Mouse (Mus musculus) G1E (cell line): ENCODE data around the gene Spryd3. TPM values are rescaled to one million over a fixed set of nuclear protein-coding genes. Genes with fewer than 3 reads are reported as not detected.

Source experiments
- ATAC-seq: 2 replicates; pipeline ENCODE4 v1.8.0; 2016; ENCODE audit warnings: mild to moderate bottlenecking; ENCODE audit not compliant: insufficient number of reproducible peaks, poor library complexity, low FRiP score, severe bottlenecking; ENCODE audit errors: extremely low read depth
- DNase-seq: peaks from one replicate; pipeline ENCODE4 v3.0.0; 2012; ENCODE audit warnings: low spot score
- H3K27me3 ChIP-seq: 2 replicates; pipeline ENCODE4 v1.6.1; 2012; ENCODE audit warnings: mild to moderate bottlenecking, low read length, inconsistent platforms; ENCODE audit not compliant: insufficient read depth
- H3K36me3 ChIP-seq: replicated peaks from 2 replicates; pipeline ENCODE3; 2012; ENCODE audit warnings: mild to moderate bottlenecking, inconsistent platforms
- H3K4me1 ChIP-seq: 2 replicates; pipeline ENCODE4 v1.6.1; 2012; ENCODE audit warnings: low read depth, low read length, inconsistent platforms, mixed read lengths; ENCODE audit not compliant: insufficient read depth
- H3K4me3 ChIP-seq: 2 replicates; pipeline ENCODE4 v1.5.1; 2012; ENCODE audit warnings: low read depth, mild to moderate bottlenecking, inconsistent platforms, low read length, moderate library complexity, mixed read lengths
- H3K9me3 ChIP-seq: replicated peaks from 2 replicates; pipeline ENCODE4 v1.6.1; 2012; ENCODE audit warnings: inconsistent platforms
- CTCF ChIP-seq: IDR thresholded peaks from 2 replicates; pipeline ENCODE4 v1.5.1; 2012; ENCODE audit warnings: low read depth, low read length, inconsistent platforms, mixed read lengths
- GATA1 ChIP-seq: IDR thresholded peaks from 2 replicates; pipeline ENCODE4 v1.6.1; 2012; ENCODE audit warnings: borderline replicate concordance, low read length, inconsistent platforms, mixed read lengths
- GATA2 ChIP-seq: IDR thresholded peaks from 2 replicates; pipeline ENCODE4 v1.6.1; 2012; ENCODE audit warnings: low read depth, low read length, inconsistent platforms, borderline replicate concordance
- POLR2AphosphoS5 ChIP-seq: IDR thresholded peaks from 2 replicates; pipeline ENCODE4 v1.6.1; 2012; ENCODE audit warnings: low read depth, low read length, inconsistent platforms; ENCODE audit not compliant: insufficient replicate concordance
- TAL1 ChIP-seq: conservative IDR thresholded peaks from 2 replicates; pipeline ENCODE4 v1.6.1; 2012; ENCODE audit warnings: low read depth, low read length, inconsistent platforms, mixed read lengths
- polyA plus RNA-seq: library from polyadenylated mRNA; stranded (reverse); fragments of >175 nt; gene quantifications from 2 replicates; pipeline ENCODE4 v1.2.3, GENCODE M21; 2012
- total RNA-seq, 2 experiments: library from RNA; stranded (forward) in 1 of 2; stranded (reverse) in 1 of 2; fragments of 200-1000 nt in 1 of 2; fragments of >200 nt in 1 of 2; fragmentation: Nextera tagmentation in 1 of 2; gene quantifications; 2 replicates each; pipeline ENCODE4 v1.2.3; 2014 to 2017

The Spryd3 gene
- total and polyA plus RNA-seq, 3 experiments, result 7.1 to 14.9 (median 12.1) TPM

GRCm38 (mm10) chr15:102149561-102149960 lies 13.5 kb upstream of the Spryd3 start:
- Histone ChIP-seq H3K36me3 (peaks cover 20% of the 10 kb centered on the region), H3K4me1 (peaks cover 59% of the 10 kb centered on the region), H3K27me3 (peaks cover 17% of the 10 kb centered on the region), H3K4me3 (no peak overlapping the region), H3K9me3 (no peaks in the 10 kb centered on the region)
- TF ChIP-seq TAL1, result no peak
- TF ChIP-seq CTCF, result no peak
- no peak for TF ChIP-seq GATA2
- no peak for TF ChIP-seq GATA1
- no peak for TF ChIP-seq POLR2AphosphoS5
- DNase-seq (no peak), ATAC-seq (no peak)

DNA sequence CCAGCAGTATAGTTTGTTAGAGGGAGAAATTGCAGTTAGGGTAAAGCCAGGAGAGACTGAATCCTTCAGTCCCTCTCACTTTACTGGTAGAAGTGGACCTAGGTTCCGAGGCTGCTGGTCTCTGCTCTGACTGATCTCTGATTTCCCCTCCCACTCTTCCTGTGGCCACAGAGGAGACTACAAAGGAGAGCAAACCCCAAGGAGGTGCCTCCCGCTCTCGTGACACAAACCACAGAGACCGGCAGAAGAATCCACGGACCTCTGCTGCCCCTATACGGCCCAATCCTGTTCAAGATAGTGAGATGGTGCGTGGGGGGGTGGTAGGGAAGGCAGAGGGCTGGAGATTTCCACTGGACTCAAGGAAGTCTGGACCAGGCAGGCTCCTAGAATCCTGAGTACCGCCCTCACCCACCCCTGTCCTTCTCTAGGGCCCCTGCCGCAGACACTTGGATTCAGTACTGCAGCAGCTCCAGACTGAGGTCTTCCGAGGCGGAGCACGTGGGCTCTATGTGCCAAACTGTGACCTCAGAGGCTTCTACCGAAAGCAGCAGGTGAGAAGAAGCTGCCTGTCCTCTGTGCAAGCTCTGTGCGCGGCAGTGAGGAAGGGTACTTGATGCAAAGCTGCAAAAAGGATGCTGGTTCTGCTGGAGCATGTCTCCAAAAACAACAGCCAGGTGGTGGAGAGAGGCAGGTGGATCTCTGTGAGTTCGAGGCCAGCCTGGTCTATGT lies 11.8 kb upstream of the Spryd3 start:
- H3K4me1 ChIP-seq, result peaks cover 62% of the 10 kb centered on the region
- TF ChIP-seq GATA1, result no peak
- TF ChIP-seq TAL1, result no peak
- TF ChIP-seq POLR2AphosphoS5, result no peak
- TF ChIP-seq CTCF, result no peak
- no peak for TF ChIP-seq GATA2
- ATAC-seq, result no peak

GRCm38 (mm10) chr15:102146882-102147281 lies 10.8 kb upstream of the Spryd3 start:
- peak; percentile 34 for DNase-seq
- H3K4me1 ChIP-seq, result peaks cover 62% of the 10 kb centered on the region
- no peak for ATAC-seq
- H3K9me3 ChIP-seq, result no peaks in the 10 kb centered on the region
- TF ChIP-seq CTCF (peak; percentile 88), POLR2AphosphoS5 (no peak)
- no peaks in the 10 kb centered on the region for H3K36me3 ChIP-seq
- H3K4me3 ChIP-seq, result no peak overlapping the region
- peaks cover 44% of the 10 kb centered on the region for H3K27me3 ChIP-seq

More for the DNA sequence above, 11.8 kb upstream of the Spryd3 start:
- no peak for DNase-seq
- H3K9me3 ChIP-seq, result no peaks in the 10 kb centered on the region
- H3K4me3 ChIP-seq, result no peak overlapping the region
- H3K36me3 ChIP-seq, result peaks cover 3% of the 10 kb centered on the region
- H3K27me3 ChIP-seq, result peaks cover 35% of the 10 kb centered on the region

- Histone ChIP-seq H3K36me3 (no peaks in the 10 kb centered on the region), H3K9me3 (no peaks in the 10 kb centered on the region), H3K27me3 (peaks cover 51% of the 10 kb centered on the region), H3K4me1 (peaks cover 58% of the 10 kb centered on the region), H3K4me3 (no peak overlapping the region)
- DNase-seq (no peak), ATAC-seq (no peak)
- TF ChIP-seq GATA2 (no peak), POLR2AphosphoS5 (no peak), CTCF (no peak), TAL1 (no peak), GATA1 (no peak)
These were observed 10.1 kb upstream of the Spryd3 start for GRCm38 (mm10) chr15:102146089-102146488.

- H3K4me1 ChIP-seq, result peaks cover 53% of the 10 kb centered on the region
- no peaks in the 10 kb centered on the region for H3K9me3 ChIP-seq
- peaks cover 51% of the 10 kb centered on the region for H3K27me3 ChIP-seq
- TF ChIP-seq CTCF (no peak), TAL1 (no peak), GATA1 (no peak)
- no peak overlapping the region for H3K4me3 ChIP-seq
- ATAC-seq (no peak), DNase-seq (no peak)
- H3K36me3 ChIP-seq, result no peaks in the 10 kb centered on the region
These were observed 9.3 kb upstream of the Spryd3 start for GRCm38 (mm10) chr15:102145330-102145729.

DNA sequence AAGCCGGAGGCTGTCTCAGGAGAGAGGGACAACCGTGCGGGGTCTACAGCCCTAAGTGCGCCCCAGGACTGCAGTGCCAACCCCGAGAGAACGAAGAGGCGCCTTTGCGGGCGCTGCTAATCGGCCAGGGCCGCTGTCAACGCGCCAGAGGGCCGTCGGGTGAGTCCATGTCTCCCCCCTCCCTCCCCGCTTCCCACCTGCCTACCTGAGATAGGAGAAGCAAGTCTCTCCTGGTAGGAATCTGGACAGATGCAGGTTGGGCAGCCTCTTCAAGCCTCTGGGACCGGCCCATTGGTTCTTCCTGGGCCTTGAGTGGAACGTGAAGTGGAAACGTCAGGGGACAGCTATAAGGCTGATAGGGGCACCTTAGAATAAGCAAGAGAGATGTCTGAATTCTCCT lies 8.7 kb upstream of the Spryd3 start:
- no peak overlapping the region for H3K4me3 ChIP-seq
- no peak for TF ChIP-seq GATA2
- no peak for TF ChIP-seq POLR2AphosphoS5
- TF ChIP-seq GATA1, result no peak
- TF ChIP-seq CTCF, result no peak
- no peak for TF ChIP-seq TAL1
- DNase-seq (no peak), ATAC-seq (no peak)
- peaks cover 51% of the 10 kb centered on the region for H3K27me3 ChIP-seq
- peaks cover 49% of the 10 kb centered on the region for H3K4me1 ChIP-seq
- no peaks in the 10 kb centered on the region for H3K36me3 ChIP-seq
- H3K9me3 ChIP-seq, result no peaks in the 10 kb centered on the region

DNA sequence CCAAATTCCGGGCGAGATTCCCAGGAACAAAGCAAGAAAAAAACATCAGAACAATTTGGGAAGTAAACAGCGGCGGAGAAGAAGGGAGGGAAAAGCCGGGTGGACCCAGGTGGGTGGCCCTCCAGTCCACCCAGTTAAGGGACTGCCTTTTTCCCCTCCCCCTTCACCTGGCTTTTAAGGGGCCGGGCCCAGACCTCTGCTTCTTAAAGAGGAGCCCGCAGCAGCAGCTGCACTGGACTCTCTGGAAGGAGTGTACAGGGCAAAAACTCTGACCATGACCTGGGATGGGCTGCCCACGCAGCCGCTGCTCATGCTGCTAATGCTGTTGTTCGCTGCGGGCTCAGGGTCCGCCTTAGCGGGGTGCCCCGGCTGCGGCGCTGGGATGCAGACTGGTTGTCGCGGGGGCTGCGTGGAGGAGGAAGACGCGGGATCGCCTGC lies 8.3 kb upstream of the Spryd3 start, which contains the start of gene Igfbp6:
TSS of gene Igfbp6 (plus strand) at position 89 of the 438 bp plus-strand sequence.
- H3K9me3 ChIP-seq, result no peaks in the 10 kb centered on the region
- H3K4me3 ChIP-seq, result no peak within 1 kb of the TSS
- no peak for ATAC-seq
- DNase-seq, result no peak
- H3K27me3 ChIP-seq, result peaks cover 51% of the 10 kb centered on the region
- TF ChIP-seq TAL1 (no peak), POLR2AphosphoS5 (no peak), CTCF (no peak), GATA2 (no peak), GATA1 (no peak)
- H3K36me3 ChIP-seq, result no peaks in the 10 kb centered on the region
- H3K4me1 ChIP-seq, result peaks cover 47% of the 10 kb centered on the region
